Mouse (Mus musculus) layer of hippocampus, adult 2 months (tissue): Measurements from ENCODE around the gene Clcn3. TPM values are rescaled to one million over a fixed set of nuclear protein-coding genes. Genes with fewer than 3 reads are reported as not detected.

ENCODE experiments used
- DNase-seq, 2 experiments: peaks; one replicate each; pipeline ENCODE4 v3.0.0; 2022; ENCODE audit warnings: low spot score in 2 of 2
- H3K27ac ChIP-seq: fragments of 200-600 bp; 2 replicates; pipeline ENCODE4 v1.8.1; 2022
- H3K4me3 ChIP-seq: fragments of 200-600 bp; 2 replicates; pipeline ENCODE4 v1.8.1; 2022; ENCODE audit warnings: mild to moderate bottlenecking
- CTCF ChIP-seq: fragments of 200-600 bp; conservative IDR thresholded peaks from 2 replicates; pipeline ENCODE4 v1.8.1; 2022; ENCODE audit warnings: antibody characterized with exemption, mild to moderate bottlenecking, moderate library complexity
- total RNA-seq, 2 experiments: library from RNA; stranded (reverse); gene quantifications; 2 replicates each; pipeline ENCODE4 v1.2.3; 2021

The Clcn3 gene
- total RNA-seq, 2 experiments from 2014 or later: 121 to 123 TPM

GRCm38 (mm10) chr8:60942867-60943266 is 40.2 kb downstream of the Clcn3 start:
- Histone ChIP-seq H3K27ac (no peak overlapping the region), H3K4me3 (no peak overlapping the region)
- peak; percentile 62 for TF ChIP-seq CTCF
- DNase-seq: no peak

GRCm38 (mm10) chr8:60938717-60939424 is 44.2 kb downstream of the Clcn3 start:
- Histone ChIP-seq H3K27ac (no peak overlapping the region), H3K4me3 (no peak overlapping the region)
- no peak for TF ChIP-seq CTCF
- DNase-seq: no peak

- Histone ChIP-seq H3K27ac (no peak overlapping the region), H3K4me3 (no peak overlapping the region)
- no peak for DNase-seq
- peak; percentile 67 for TF ChIP-seq CTCF
Observed at GRCm38 (mm10) chr8:60933617-60934016, 49.5 kb downstream of the Clcn3 start.

- no peak for DNase-seq
- no peak overlapping the region for H3K4me3 ChIP-seq
- TF ChIP-seq CTCF: no peak
- no peak overlapping the region for H3K27ac ChIP-seq
Observed at GRCm38 (mm10) chr8:60920176-60920575, 62.9 kb downstream of the Clcn3 start.

GRCm38 (mm10) chr8:60919069-60919468 is 64.0 kb downstream of the Clcn3 start:
- Histone ChIP-seq H3K4me3 (no peak overlapping the region), H3K27ac (no peak overlapping the region)
- no peak for TF ChIP-seq CTCF
- no peak for DNase-seq

- H3K27ac ChIP-seq: peak overlapping the region; percentile 2; the same call in 1 of the 2 replicates
- no peak for DNase-seq
- TF ChIP-seq CTCF: no peak; the same call in 1 of the 2 replicates
- no peak overlapping the region for H3K4me3 ChIP-seq
Observed at GRCm38 (mm10) chr8:60912554-60912953, 70.5 kb downstream of the Clcn3 start.

- TF ChIP-seq CTCF: no peak
- no peak overlapping the region for H3K4me3 ChIP-seq
- DNase-seq: no peak
- peak overlapping the region; percentile 2; the same call in 1 of the 2 replicates for H3K27ac ChIP-seq
Observed at GRCm38 (mm10) chr8:60912081-60912480, 71.0 kb downstream of the Clcn3 start.

- TF ChIP-seq CTCF: no peak
- Histone ChIP-seq H3K4me3 (no peak overlapping the region), H3K27ac (no peak overlapping the region)
Observed at GRCm38 (mm10) chr8:60900147-60900546, 83.0 kb downstream of the Clcn3 start.

GRCm38 (mm10) chr8:60895878-60896277 is 87.2 kb downstream of the Clcn3 start:
- DNase-seq: no peak
- H3K4me3 ChIP-seq: no peak overlapping the region
- no peak overlapping the region for H3K27ac ChIP-seq
- no peak for TF ChIP-seq CTCF

More at GRCm38 (mm10) chr8:60900147-60900546, 83.0 kb downstream of the Clcn3 start:
- no peak for DNase-seq

GRCm38 (mm10) chr8:60891757-60892156 is 91.3 kb downstream of the Clcn3 start:
- no peak for TF ChIP-seq CTCF
- H3K4me3 ChIP-seq: no peak overlapping the region
- H3K27ac ChIP-seq: no peak overlapping the region
- DNase-seq: no peak

GRCm38 (mm10) chr8:60890520-60890874 is 92.6 kb downstream of the Clcn3 start:
- no peak for DNase-seq
- H3K4me3 ChIP-seq: peak overlapping the region; percentile 82
- no peak for TF ChIP-seq CTCF
- H3K27ac ChIP-seq: peak overlapping the region; percentile 73; the same call in 1 of the 2 replicates

GRCm38 (mm10) chr8:60889843-60890519 is 93.1 kb downstream of the Clcn3 start, which contains the start of gene Hpf1:
Gene Hpf1 (plus strand): TSS chr8:60890418.
- no peak for TF ChIP-seq CTCF
- Histone ChIP-seq H3K27ac (peak within 1 kb of the TSS; percentile 73; the same call in 1 of the 2 replicates), H3K4me3 (peak within 1 kb of the TSS; percentile 82)
- peak; percentile 88 to 94 for DNase-seq

- no peak for DNase-seq
- Histone ChIP-seq H3K4me3 (peak overlapping the region; percentile 82; the same call in 1 of the 2 replicates), H3K27ac (no peak overlapping the region)
- TF ChIP-seq CTCF: no peak
Observed at GRCm38 (mm10) chr8:60889131-60889842, 93.8 kb downstream of the Clcn3 start.
